Mouse (Mus musculus): ENCODE measurements around the gene Prpf8. TPM values are rescaled to one million over a fixed set of nuclear protein-coding genes. Genes with fewer than 3 reads are reported as not detected.
"Not testable (repeated sequence)": the region's sequence is repeated elsewhere in the genome, so short reads cannot be mapped to it uniquely, and the experiment has no call there.

Prpf8 gene
- polyA plus RNA-seq, 1 experiment from 2014 or later = 43.8 TPM

- H3K27ac ChIP-seq (ENCODE audit: low read length) = peak overlapping the region; percentile 76
These were observed 64.7 kb downstream of the Prpf8 start for GRCm38 (mm10) chr11:75551321-75551720.

DNA sequence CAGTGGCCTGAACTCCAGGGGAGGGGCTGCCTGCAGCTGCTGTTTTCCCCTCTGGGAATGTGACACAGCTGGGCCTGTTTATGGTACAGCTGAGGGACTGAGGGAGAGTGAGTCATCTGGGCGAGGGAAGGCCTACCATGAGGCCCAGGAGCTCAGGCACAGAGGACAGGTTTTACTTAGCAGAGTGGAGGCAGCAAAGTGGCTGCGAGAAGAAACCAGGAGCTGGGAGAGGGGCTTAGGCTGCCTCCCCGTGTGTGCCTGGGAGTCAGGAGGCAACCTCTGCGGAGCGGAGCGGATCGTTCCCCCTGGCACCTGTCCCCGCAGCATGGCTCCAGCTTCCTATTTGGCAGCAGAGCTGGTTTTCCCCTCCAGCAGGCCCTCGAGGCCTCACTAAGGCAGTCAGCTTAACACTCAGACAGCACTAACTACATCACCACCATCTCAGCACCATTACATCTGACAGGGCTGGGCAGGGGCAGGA is 65.4 kb downstream of the Prpf8 start:
- Histone ChIP-seq H3K27me3 (ENCODE audit: control insufficient read depth, insufficient read depth, low read length) (no peaks in the 10 kb centered on the region), H3K4me3 (replicated peaks; ENCODE audit: low read length) (no peak overlapping the region), H3K4me2 (ENCODE audit: low read depth, low read length) (no peak overlapping the region), H3K9ac (ENCODE audit: low read length) (peak overlapping the region; percentile 61), H3K36me3 (ENCODE audit: control insufficient read depth, insufficient read depth, low read length) (no peaks in the 10 kb centered on the region), H3K9me3 (replicated peaks; ENCODE audit: control insufficient read depth, low read length) (no peaks in the 10 kb centered on the region), H3K4me1 (ENCODE audit: control insufficient read depth, insufficient read depth, low read length) (peaks cover 36% of the 10 kb centered on the region), H3K27ac (ENCODE audit: low read length) (peak overlapping the region; percentile 76)
- WGBS = 44% methylated on average over 9 of the region's 9 CpGs
- ATAC-seq (ENCODE audit: insufficient read depth, low FRiP score) = peak; percentile 81; the same call in 1 of the 2 replicates

More at GRCm38 (mm10) chr11:75551321-75551720, 64.7 kb downstream of the Prpf8 start:
- Histone ChIP-seq H3K4me2 (ENCODE audit: low read depth, low read length) (no peak overlapping the region), H3K9me3 (replicated peaks; ENCODE audit: control insufficient read depth, low read length) (no peaks in the 10 kb centered on the region), H3K4me3 (replicated peaks; ENCODE audit: low read length) (no peak overlapping the region), H3K36me3 (ENCODE audit: control insufficient read depth, insufficient read depth, low read length) (no peaks in the 10 kb centered on the region), H3K9ac (ENCODE audit: low read length) (0 out of 2 replicates have a peak overlapping the region, but pooled peaks have one; percentile 61), H3K27me3 (ENCODE audit: control insufficient read depth, insufficient read depth, low read length) (no peaks in the 10 kb centered on the region), H3K4me1 (ENCODE audit: control insufficient read depth, insufficient read depth, low read length) (peaks cover 36% of the 10 kb centered on the region)
- no peak for ATAC-seq (ENCODE audit: insufficient read depth, low FRiP score)
- WGBS = 76% methylated on average over 5 of the region's 5 CpGs

DNA sequence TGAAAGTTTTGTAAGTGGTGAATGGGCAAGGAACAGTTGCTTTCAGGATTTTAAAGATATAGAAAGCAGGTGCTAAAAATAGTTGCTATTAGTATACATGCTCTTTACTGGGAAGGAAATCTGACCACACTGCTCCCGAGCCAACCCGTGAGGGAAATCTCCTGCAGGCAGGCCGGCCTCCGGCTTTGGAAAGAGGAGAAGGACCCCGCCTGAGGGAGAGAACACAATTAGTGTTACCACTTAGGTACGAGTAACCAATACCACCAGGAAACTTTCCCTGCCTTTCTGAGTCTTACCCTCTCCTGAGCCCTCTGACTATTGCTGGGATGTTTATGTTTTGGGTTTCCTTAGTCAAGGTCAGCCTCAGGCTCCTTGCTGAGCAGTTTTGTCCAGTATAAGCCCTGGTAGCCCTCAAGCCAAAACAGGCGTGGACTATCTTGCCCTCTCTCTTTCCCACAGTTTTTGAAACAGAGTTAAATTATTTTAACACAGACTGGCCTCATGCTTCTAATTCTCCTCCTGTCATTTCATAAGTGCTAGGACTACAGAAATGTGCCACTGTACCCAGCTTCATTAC is 66.4 kb downstream of the Prpf8 start:
- H3K4me2 ChIP-seq (ENCODE audit: low read depth, low read length) = no peak overlapping the region
- no peaks in the 10 kb centered on the region for H3K27me3 ChIP-seq (ENCODE audit: control insufficient read depth, insufficient read depth, low read length)
- H3K27ac ChIP-seq (ENCODE audit: low read length) = no peak overlapping the region
- ATAC-seq (ENCODE audit: insufficient read depth, low FRiP score) = no peak
- H3K9ac ChIP-seq (ENCODE audit: low read length) = no peak overlapping the region
- no peaks in the 10 kb centered on the region for H3K36me3 ChIP-seq (ENCODE audit: control insufficient read depth, insufficient read depth, low read length)
- H3K9me3 ChIP-seq (replicated peaks; ENCODE audit: control insufficient read depth, low read length) = no peaks in the 10 kb centered on the region
- 49% methylated on average over 7 of the region's 7 CpGs for WGBS
- H3K4me1 ChIP-seq (ENCODE audit: control insufficient read depth, insufficient read depth, low read length) = peaks cover 36% of the 10 kb centered on the region
- H3K4me3 ChIP-seq (replicated peaks; ENCODE audit: low read length) = no peak overlapping the region

GRCm38 (mm10) chr11:75556006-75556405 is 69.4 kb downstream of the Prpf8 start:
- peaks cover 20% of the 10 kb centered on the region for H3K4me1 ChIP-seq (ENCODE audit: control insufficient read depth, insufficient read depth, low read length)
- WGBS = 92% methylated on average over 6 of the region's 6 CpGs
- ATAC-seq (ENCODE audit: insufficient read depth, low FRiP score); H3K4me2 ChIP-seq (ENCODE audit: low read depth, low read length); H3K27me3 ChIP-seq (ENCODE audit: control insufficient read depth, insufficient read depth, low read length); H3K4me3 ChIP-seq (replicated peaks; ENCODE audit: low read length); H3K9ac ChIP-seq (ENCODE audit: low read length); H3K36me3 ChIP-seq (ENCODE audit: control insufficient read depth, insufficient read depth, low read length); H3K9me3 ChIP-seq (replicated peaks; ENCODE audit: control insufficient read depth, low read length); H3K27ac ChIP-seq (ENCODE audit: low read length): not testable (repeated sequence)

- Histone ChIP-seq H3K4me1 (ENCODE audit: control insufficient read depth, insufficient read depth, low read length) (peaks cover 9% of the 10 kb centered on the region), H3K4me2 (ENCODE audit: low read depth, low read length) (no peak overlapping the region), H3K36me3 (ENCODE audit: control insufficient read depth, insufficient read depth, low read length) (no peaks in the 10 kb centered on the region), H3K9ac (ENCODE audit: low read length) (no peak overlapping the region), H3K4me3 (replicated peaks; ENCODE audit: low read length) (no peak overlapping the region), H3K27me3 (ENCODE audit: control insufficient read depth, insufficient read depth, low read length) (no peaks in the 10 kb centered on the region), H3K27ac (ENCODE audit: low read length) (no peak overlapping the region), H3K9me3 (replicated peaks; ENCODE audit: control insufficient read depth, low read length) (no peaks in the 10 kb centered on the region)
- no peak for ATAC-seq (ENCODE audit: insufficient read depth, low FRiP score)
- 91% methylated on average over 6 of the region's 6 CpGs for WGBS
These were observed 70.5 kb downstream of the Prpf8 start for GRCm38 (mm10) chr11:75557142-75557541.

- H3K9me3 ChIP-seq (replicated peaks; ENCODE audit: control insufficient read depth, low read length) = no peaks in the 10 kb centered on the region
- no peaks in the 10 kb centered on the region for H3K36me3 ChIP-seq (ENCODE audit: control insufficient read depth, insufficient read depth, low read length)
- H3K9ac ChIP-seq (ENCODE audit: low read length) = no peak overlapping the region
- ATAC-seq (ENCODE audit: insufficient read depth, low FRiP score) = no peak
- H3K27ac ChIP-seq (ENCODE audit: low read length) = no peak overlapping the region
- H3K4me2 ChIP-seq (ENCODE audit: low read depth, low read length) = no peak overlapping the region
- WGBS = 80% methylated on average over 1 of the region's 1 CpGs
- H3K4me1 ChIP-seq (ENCODE audit: control insufficient read depth, insufficient read depth, low read length) = 0 out of 2 replicates have a peak, but pooled peaks cover 2% of the 10 kb centered on the region
- H3K27me3 ChIP-seq (ENCODE audit: control insufficient read depth, insufficient read depth, low read length) = no peaks in the 10 kb centered on the region
- no peak overlapping the region for H3K4me3 ChIP-seq (replicated peaks; ENCODE audit: low read length)
These were observed 71.5 kb downstream of the Prpf8 start for GRCm38 (mm10) chr11:75558101-75558500.

MicroRNAs encoded within 50 kb of the gene (microRNA counts, 519-probe panel; counts per million panel counts)
- microRNA mmu-miR-22 = 3,817 counts per million, percentile 89 among the panel's probes with 10 or more counts

Small RNA genes within 50 kb of the gene (microRNA-seq; reads per million reads assigned to microRNA genes)
- gene Mir22 = 4,425 reads per million, percentile 90 among the genes with 10 or more reads in this experiment
- not detected for gene Mir3971

Other genes starting within 250 kb of the Prpf8 start
- gene Rpa1, start 138.5 kb upstream of the Prpf8 start, polyA plus RNA-seq (2015; fragmentation: Nextera tagmentation; extraction: Ambion mirVana) = 111 and 112 TPM in 2 replicates
- 8.1 and 9.8 TPM in 2 replicates for gene Smyd4, start 138.4 kb upstream of the Prpf8 start, polyA plus RNA-seq (2015; fragmentation: Nextera tagmentation; extraction: Ambion mirVana)
- gene Serpinf1, start 64.1 kb upstream of the Prpf8 start, polyA plus RNA-seq (2015; fragmentation: Nextera tagmentation; extraction: Ambion mirVana) = 60.2 and 72.8 TPM in 2 replicates
- 65.3 and 68.3 TPM in 2 replicates for gene Serpinf2, start 47.2 kb upstream of the Prpf8 start, polyA plus RNA-seq (2015; fragmentation: Nextera tagmentation; extraction: Ambion mirVana)
- gene Wdr81, start 32.1 kb upstream of the Prpf8 start, polyA plus RNA-seq (2015; fragmentation: Nextera tagmentation; extraction: Ambion mirVana) = 6.8 and 7.0 TPM in 2 replicates
- gene Tlcd2, start 25.1 kb upstream of the Prpf8 start, polyA plus RNA-seq (2015; fragmentation: Nextera tagmentation; extraction: Ambion mirVana) = 22.7 and 22.9 TPM in 2 replicates
- gene Rilp, start 23.3 kb downstream of the Prpf8 start, polyA plus RNA-seq (2015; fragmentation: Nextera tagmentation; extraction: Ambion mirVana) = 1.4 and 1.7 TPM in 2 replicates
- gene Scarf1, start 26.7 kb downstream of the Prpf8 start, polyA plus RNA-seq (2015; fragmentation: Nextera tagmentation; extraction: Ambion mirVana) = 6.2 and 6.7 TPM in 2 replicates
- 4.1 and 5.0 TPM in 2 replicates for gene Slc43a2, start 44.9 kb downstream of the Prpf8 start, polyA plus RNA-seq (2015; fragmentation: Nextera tagmentation; extraction: Ambion mirVana)
- gene Pitpna, start 101.3 kb downstream of the Prpf8 start, polyA plus RNA-seq (2015; fragmentation: Nextera tagmentation; extraction: Ambion mirVana) = 59.1 and 63.1 TPM in 2 replicates
- 20.6 and 24.2 TPM in 2 replicates for gene Inpp5k, start 144.2 kb downstream of the Prpf8 start, polyA plus RNA-seq (2015; fragmentation: Nextera tagmentation; extraction: Ambion mirVana)
- 70.5 and 74.3 TPM in 2 replicates for gene Myo1c, start 163.7 kb downstream of the Prpf8 start, polyA plus RNA-seq (2015; fragmentation: Nextera tagmentation; extraction: Ambion mirVana)
- 106 and 107 TPM in 2 replicates for gene Crk, start 192.4 kb downstream of the Prpf8 start, polyA plus RNA-seq (2015; fragmentation: Nextera tagmentation; extraction: Ambion mirVana)
- 684 and 689 TPM in 2 replicates for gene Ywhae, start 246.1 kb downstream of the Prpf8 start, polyA plus RNA-seq (2015; fragmentation: Nextera tagmentation; extraction: Ambion mirVana)

Data from stomach, embryonic 16.5 days (tissue).